Comparison of ENCODE assay signal across 9 mouse cellular contexts in the genomic region with DNA sequence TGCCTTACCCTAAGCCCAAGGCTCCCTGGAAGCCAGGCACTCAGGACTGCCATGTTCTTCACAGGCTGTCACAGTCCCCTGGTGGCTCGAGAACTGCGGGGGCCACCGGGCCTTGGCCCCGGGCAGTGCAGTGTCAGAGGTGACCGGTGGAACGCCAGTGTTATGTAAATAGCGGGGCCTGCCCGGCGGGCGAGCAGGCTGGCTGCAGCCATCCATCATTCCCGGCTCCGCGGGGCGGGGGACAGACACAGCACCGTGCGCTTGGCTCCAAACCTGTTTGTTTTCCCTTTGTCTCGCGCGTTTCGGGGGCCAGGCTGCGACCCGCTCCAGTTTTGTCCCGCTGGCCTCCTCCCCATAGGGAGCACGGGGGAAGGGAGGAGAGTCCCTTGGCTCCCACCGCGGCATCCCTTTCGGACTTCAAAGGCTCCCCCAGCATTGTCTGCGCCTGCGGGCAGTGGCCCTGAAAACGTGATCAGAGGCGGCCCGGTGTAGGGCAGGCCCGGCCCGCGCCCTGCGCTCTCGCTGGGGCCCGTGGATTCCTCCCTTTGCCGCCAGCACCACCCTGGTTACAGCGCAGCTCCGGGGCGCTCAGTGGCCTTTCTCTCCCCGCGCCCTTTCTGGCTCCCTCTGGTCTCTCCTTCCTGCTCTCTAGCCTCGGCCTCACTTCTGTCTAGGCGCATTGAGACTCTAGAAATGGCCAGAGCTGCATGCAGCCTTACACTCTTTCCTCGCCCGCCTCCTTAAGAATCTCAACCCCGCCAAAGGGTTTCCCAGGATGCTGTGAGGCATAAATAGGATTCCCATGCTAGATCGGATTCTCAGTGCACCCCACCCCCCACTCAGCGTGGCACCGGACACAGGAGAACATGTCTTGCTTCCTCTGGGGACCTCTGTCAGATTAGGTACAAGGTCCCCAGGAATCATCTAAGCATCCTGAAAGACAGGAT.
DNase-seq lines count a peak whose midpoint lies in the region; ATAC-seq lines count a peak whose summit lies in the region.
"Had no signal": no experiment of that assay in that cellular context is flagged by ENCODE, and none has a peak within 500 bp of the region (broad histone marks: within the 10 kb centered on the region; RNA-seq: fewer than 3 reads in every experiment).

No protein-coding gene starts in this region.

- peak overlapping the region; percentile 63 for H3K9ac ChIP-seq in heart, embryonic 14.5 days (ENCODE audit: low read length)
- peak overlapping the region; percentile 44 for H3K9ac ChIP-seq in intestine, embryonic 15.5 days

- no peaks in the 10 kb centered on the region; the same call in 1 of the 2 replicates for H3K27me3 ChIP-seq in heart, embryonic 14.5 days (ENCODE audit: control insufficient read depth, insufficient read depth, low read length)
- peaks cover 22% of the 10 kb centered on the region for H3K27me3 ChIP-seq in intestine, embryonic 15.5 days (replicated peaks)

- ATAC-seq in heart, embryonic 14.5 days (ENCODE audit: insufficient number of reproducible peaks, insufficient read depth, low FRiP score, low read depth), result no peak
- ATAC-seq in intestine, embryonic 15.5 days, result peak; percentile 73
- ATAC-seq in erythroid progenitor cell, adult 5-6 weeks (replicated peaks; ENCODE audit: low FRiP score, poor library complexity, severe bottlenecking), result no peak

- H3K4me2 ChIP-seq in heart, embryonic 14.5 days (ENCODE audit: low read length), result peak overlapping the region; percentile 64
- H3K4me2 ChIP-seq in intestine, embryonic 15.5 days (replicated peaks), result peak overlapping the region; percentile 79

- DNase-seq in heart, adult 8-10 months (ENCODE audit: low spot score), result no peak
- DNase-seq in embryo, embryonic 9.5 days (ENCODE audit: extremely low spot score), result peak; percentile 90
- DNase-seq in lung, postnatal 4 days, result peak; percentile 46 to 68
- no peak for DNase-seq in thymus, postnatal 10 days (ENCODE audit: low spot score in 2 of 2)
- DNase-seq in urinary bladder, adult 18-20 months (ENCODE audit: low spot score in 2 of 2), result no peak

- 11% methylated on average over 52 of the region's 52 CpGs for WGBS in heart, embryonic 14.5 days
- 9% methylated on average over 52 of the region's 52 CpGs for WGBS in intestine, embryonic 15.5 days

- H3K4me1 ChIP-seq in heart, embryonic 14.5 days (ENCODE audit: control insufficient read depth in 2 of 2, insufficient read depth in 2 of 2, low read length in 2 of 2), result peaks cover 16 to 38% of the 10 kb centered on the region in 2 experiments
- H3K4me1 ChIP-seq in intestine, embryonic 15.5 days (replicated peaks), result peaks cover 8% of the 10 kb centered on the region

- peak overlapping the region in 1 of 2 experiments; percentile 24; a peak in 1 of 4 replicates for H3K27ac ChIP-seq in heart, embryonic 14.5 days (replicated peaks in 1 of 2; ENCODE audit: control insufficient read depth in 1 of 2, insufficient read depth in 1 of 2, low read depth in 2 of 2, low read length in 2 of 2)
- no peak overlapping the region for H3K27ac ChIP-seq in intestine, embryonic 15.5 days

- no peaks in the 10 kb centered on the region for H3K9me3 ChIP-seq in heart, embryonic 14.5 days (ENCODE audit: control insufficient read depth, low read length)
- no peaks in the 10 kb centered on the region for H3K9me3 ChIP-seq in intestine, embryonic 15.5 days
- H3K9me3 ChIP-seq: G1E had no signal

- no peaks in the 10 kb centered on the region for H3K36me3 ChIP-seq in heart, embryonic 14.5 days (ENCODE audit: control insufficient read depth, insufficient read depth, low read length)
- H3K36me3 ChIP-seq in intestine, embryonic 15.5 days, result no peaks in the 10 kb centered on the region
- H3K36me3 ChIP-seq: G1E had no signal

- peak overlapping the region; percentile 8 to 30; a peak in 3 of 4 replicates for H3K4me3 ChIP-seq in heart, embryonic 14.5 days (ENCODE audit: control insufficient read depth in 1 of 2, insufficient read depth in 1 of 2, low read depth in 1 of 2, low read length in 2 of 2)
- H3K4me3 ChIP-seq in intestine, embryonic 15.5 days (replicated peaks), result peak overlapping the region; percentile 32

Comparison
In these comparisons a context has a peak if more than half of its experiments do, and no peak if none do; other contexts are left out.
1. DNase-seq: peak in embryo, embryonic 9.5 days (single experiment) and lung, postnatal 4 days (2 of 2); none in heart, adult 8-10 months (single experiment), thymus, postnatal 10 days (0 of 2) and urinary bladder, adult 18-20 months (0 of 2).